Mouse (Mus musculus) common myeloid progenitor, adult 5-6 weeks (primary cell): ENCODE results near the gene Tnfrsf8. TPM values are rescaled to one million over a fixed set of nuclear protein-coding genes. Genes with fewer than 3 reads are reported as not detected.
A peak's percentile ranks its signal among the peaks of the same experiment; 100 is the strongest.
"Not testable (repeated sequence)": the region's sequence is repeated elsewhere in the genome, so short reads cannot be mapped to it uniquely, and the experiment has no call there.

Experiments
- ATAC-seq: replicated peaks from 2 replicates; pipeline ENCODE4 v1.8.0; 2016; ENCODE audit warnings: low read depth, mild to moderate bottlenecking, moderate TSS enrichment, inconsistent platforms; ENCODE audit not compliant: poor library complexity, severe bottlenecking
- total RNA-seq: library from RNA; stranded (forward); fragments of 200-1000, 187-1606 nt; gene quantifications from 2 replicates; pipeline ENCODE4 v1.2.3, GENCODE M21; 2017

The Tnfrsf8 gene
- 0.05 and 0.29 TPM in 2 replicates for total RNA-seq

DNA sequence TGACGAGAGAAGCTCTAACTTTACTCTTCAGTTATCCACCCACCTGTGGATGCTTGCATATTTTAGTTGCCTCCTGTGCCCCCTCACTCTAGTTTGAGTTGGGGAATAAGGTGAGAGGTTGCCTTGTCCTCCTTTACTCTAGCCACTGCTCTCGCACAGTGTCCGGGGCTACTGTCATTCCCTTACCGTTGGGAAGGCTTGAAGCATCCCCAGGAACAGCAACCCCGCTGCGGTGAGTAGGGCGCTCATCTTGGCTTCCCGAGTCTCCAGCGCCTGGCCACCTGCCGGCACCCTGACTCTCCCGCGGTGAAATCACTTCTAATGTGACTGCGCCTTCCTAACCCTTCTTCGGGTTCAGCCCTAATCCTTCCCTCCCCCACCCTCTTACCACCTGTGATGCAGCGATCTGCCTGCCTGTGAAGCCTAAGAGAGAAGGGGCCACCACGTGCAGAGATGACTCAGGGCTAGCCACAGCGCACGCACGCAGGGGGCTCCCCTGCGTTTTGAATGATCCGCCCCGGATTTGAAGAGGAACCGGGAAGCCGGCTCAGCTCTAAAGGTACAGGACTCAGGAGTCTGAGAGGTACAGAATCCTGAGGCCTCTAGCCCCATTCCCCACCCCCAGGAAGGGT is at the start of gene Tnfrsf8:
Gene Tnfrsf8, minus strand, starts transcription at position 329 of the 632 bp plus-strand sequence.
- peak; percentile 51 for ATAC-seq

- ATAC-seq: not testable (repeated sequence)
Measured at GRCm38 (mm10) chr4:145361635-145362034, 46.7 kb upstream of the Tnfrsf8 start.

DNA sequence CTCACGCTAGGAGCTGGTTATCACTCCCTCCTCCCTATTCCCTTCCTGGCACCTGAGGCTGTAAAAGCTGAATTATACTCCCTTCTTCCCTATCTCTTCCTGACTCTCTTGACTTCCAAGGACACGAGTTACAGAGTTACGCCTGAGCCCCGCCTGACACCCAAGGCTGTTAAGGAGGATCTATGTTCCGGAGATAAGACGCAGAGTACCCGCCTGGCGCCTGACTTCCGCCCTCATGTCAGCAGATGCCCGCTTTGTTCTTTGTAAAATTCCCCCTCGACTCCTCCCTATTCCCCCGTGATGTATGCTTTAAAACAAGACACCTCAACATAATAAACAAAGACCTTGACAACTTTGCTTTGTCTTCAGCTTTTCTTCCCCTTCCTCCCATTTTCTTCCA is 46.1 kb upstream of the Tnfrsf8 start:
- ATAC-seq: peak; percentile 93

DNA sequence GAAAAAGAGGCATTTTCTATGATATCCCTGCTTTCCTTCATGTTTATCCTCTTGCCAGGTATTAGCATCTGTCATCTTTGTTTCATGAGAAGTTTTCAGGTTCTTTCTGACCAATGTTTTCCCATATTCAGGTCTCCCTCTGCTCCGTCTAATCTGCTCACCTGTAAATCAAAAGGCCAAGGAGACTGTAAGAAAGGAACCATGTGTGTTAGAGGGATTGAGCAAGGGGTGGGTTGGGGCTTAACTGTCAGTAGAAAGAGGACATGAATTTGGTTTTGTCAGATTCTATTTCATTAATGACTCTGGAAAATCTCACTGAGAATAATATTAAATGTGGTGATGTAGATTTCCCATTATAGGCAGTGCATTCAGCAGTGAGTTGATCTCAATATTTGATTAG is 45.6 kb upstream of the Tnfrsf8 start:
- ATAC-seq: peak; percentile 32

DNA sequence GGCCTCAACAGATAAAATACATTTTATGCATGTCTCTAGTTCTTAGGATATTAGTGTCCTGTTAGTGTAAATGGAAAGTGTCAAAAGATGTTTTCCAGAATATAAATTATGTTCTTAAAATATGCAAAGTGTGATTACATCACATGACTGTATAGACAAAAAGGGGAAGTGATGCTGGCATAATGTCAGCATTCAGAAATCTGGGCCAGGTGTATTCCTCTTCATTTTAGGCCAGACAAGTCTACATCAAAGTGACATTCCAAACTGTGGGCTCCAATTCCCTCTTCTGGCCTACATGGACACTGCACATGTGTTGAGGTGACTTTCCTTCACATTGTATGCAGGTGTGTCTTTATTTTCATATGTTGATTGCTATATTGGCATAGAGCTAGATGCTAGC is 41.3 kb upstream of the Tnfrsf8 start:
- ATAC-seq: peak; percentile 46; the same call in 1 of the 2 replicates

GRCm38 (mm10) chr4:145353855-145354254 is 38.9 kb upstream of the Tnfrsf8 start:
- peak; percentile 60 for ATAC-seq

DNA sequence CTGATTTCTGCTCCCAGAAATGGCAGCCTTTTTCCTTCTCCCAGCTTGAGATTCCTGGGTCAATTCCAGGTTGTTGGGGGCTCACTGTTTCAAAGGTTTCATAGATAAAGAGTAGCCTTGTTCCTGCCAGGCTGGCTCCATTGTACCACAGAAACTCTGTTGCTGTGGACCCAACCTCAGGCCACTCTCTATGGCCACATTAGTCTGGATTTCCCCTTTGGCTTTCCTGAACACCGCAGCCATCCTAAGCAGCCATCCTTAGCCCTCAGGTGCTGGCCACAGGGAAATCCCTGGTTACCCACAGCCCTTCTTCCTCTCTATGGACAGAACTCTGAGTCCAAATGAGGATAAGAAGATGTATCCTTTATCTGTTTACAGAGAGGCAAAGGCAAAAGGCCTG is 30.0 kb upstream of the Tnfrsf8 start:
- ATAC-seq: no peak

GRCm38 (mm10) chr4:145341879-145342809 is 27.2 kb upstream of the Tnfrsf8 start:
- no peak for ATAC-seq

- no peak for ATAC-seq
Measured at GRCm38 (mm10) chr4:145337906-145338858, 23.2 kb upstream of the Tnfrsf8 start.

DNA sequence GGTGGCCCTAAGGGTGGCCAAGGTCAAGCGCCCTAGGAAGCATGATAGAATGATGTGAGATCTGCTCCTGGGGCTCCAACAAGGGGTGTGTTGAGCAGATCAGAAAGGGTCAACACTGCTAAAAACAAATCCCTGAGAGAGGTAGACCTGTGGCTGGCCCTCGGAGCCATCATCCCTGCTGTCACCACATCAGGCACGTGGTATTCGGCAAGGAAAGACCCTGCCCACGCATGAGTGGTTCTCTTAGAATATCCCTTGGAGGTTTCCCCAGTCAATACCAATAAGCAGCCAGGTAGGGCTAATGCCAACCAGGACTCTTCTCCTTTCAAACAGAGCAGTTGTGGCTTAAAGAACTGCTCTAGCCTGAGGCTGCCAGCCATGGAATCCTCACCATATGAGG is 21.6 kb upstream of the Tnfrsf8 start:
- no peak for ATAC-seq

DNA sequence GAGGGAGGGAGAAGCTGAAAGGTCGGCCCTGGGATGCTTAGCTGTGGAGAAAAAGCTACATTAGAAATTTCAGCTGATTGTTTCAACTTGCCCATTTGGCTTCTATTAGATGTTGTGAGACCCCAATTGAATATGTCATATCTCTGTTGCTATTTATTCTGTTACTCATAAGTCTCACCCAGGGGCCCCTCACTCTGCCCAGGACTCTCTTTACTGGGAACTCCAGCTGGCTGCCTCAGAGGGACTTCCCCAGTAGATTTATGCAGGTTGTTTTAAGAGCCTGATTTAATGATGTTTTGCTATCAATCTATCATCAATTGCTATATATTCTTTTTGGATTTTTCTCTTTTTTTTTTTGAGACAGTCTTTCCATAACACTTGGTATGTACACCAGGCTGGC is 21.1 kb upstream of the Tnfrsf8 start:
- no peak for ATAC-seq

DNA sequence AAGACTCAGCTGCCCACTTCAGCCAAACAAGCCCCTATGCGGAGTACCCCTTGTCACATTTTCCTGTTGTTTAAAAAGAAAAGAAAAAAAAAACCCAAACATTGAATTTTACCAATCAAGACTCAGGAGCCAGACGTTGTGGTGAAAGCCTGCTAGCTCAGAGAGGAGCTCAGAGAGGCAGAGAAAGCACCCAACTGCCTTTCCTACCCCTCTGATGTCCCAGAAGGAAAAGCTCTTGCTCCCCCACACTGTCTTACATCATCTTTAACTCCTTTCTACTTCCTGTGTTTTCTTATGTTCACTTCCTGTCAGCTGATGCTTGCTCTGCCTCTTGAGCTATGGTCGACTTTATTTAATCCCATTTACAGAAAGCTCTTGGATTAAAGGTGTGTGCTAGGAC is 8.7 kb upstream of the Tnfrsf8 start:
- no peak for ATAC-seq

- ATAC-seq: peak; percentile 52
Measured at GRCm38 (mm10) chr4:145322995-145323627, 8.1 kb upstream of the Tnfrsf8 start.

DNA sequence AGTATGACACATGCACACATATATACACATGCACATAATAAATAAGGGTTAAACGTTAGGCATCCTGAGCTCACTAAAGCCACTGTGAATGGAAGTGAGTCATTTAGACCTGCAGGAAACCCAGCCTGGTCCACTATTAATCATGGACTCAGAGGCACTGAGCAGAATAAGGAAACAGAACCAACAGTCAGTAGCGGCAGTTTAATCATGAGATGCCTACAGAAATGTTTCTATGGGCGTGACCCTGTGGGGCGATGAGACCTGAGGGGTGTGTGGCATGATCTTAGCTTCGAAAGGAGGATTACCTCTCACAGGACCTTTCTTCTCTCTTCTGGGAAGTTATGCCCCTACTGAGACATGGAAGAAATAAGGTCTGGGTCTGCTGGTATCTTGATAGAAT is 7.2 kb upstream of the Tnfrsf8 start:
- no peak for ATAC-seq

DNA sequence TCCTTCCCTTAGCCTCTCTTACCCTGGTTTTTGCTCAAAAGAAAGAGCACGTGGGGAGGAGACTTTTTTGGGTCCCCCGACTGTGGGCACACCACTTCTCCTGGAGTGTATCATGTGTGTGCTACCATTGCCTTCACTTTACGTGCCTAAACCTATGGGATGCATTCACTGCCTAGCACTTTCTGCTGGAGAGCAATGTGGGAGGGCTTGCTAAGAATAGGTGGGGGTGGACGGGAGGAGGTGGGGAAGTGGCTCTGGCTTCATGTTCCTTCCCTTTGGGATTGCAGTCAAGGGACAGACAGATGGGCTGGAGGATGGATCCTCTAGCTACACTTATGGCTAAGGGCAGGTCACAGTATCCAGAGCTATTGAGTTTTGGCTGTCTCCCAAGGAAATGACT is 5.7 kb upstream of the Tnfrsf8 start:
- no peak for ATAC-seq

DNA sequence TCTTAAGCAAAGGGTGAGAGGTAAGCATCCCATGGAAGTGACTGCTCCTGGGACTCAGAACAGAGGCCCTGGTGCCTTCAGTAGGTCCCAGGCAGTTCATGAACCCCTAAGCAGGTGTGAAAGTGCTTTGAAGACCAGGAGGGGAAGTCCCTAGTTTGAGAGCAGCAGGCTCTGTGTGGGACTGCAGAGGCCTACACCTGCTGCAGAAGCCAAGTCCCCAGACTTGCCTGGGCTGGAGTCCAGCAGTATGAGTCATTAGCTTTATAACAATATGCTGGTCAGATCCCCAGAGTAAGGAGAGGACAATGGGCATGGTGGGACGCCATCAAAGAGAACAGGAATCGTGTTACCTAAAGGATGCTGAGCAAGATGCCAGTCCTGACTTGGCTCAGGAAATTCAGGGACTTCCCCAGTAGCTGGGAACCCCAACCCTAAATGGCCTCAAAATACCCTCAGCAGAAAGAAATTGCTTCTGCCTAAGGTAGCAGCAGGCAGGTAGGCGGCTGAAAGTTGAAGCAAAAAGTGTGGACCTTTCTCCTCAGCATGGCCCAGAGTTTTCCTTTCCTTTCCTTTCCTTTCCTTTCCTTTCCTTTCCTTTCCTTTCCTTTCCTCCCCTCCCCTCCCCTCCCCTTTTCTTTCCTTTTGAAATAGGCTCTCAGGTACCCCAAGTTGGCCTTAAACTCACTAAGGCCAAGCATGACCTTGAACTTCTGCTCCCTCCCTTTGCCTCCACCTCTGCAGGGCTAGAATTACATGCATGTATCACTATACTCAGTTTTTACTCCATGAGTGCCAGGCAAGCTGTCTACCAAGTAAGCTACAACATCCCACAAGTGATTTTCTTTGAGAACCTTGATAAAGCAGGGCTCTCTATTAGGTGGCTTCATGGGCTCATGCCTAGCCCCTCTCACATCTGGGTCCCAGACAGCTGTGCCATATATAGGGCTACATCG is 4.6 kb upstream of the Tnfrsf8 start:
- ATAC-seq: no peak

DNA sequence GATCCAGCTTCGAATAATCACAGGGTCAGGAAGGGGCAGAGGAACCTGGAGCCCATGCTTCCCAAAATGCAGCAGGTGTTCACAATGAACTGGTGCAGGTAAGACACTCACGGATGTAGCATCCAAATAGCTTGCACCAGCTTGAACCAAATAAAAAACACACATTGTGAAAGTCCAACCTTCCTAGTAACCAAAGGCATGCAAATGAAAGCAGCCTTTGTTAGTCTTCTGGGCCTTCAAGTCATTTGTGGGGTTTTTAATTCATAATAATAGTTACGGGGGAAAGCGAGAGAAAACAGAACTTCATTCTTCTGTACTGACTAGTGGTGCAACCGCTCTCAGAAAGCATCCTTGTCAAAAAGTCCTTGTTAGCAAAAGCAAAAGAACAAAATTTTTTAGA is 1.7 kb upstream of the Tnfrsf8 start:
- no peak for ATAC-seq

DNA sequence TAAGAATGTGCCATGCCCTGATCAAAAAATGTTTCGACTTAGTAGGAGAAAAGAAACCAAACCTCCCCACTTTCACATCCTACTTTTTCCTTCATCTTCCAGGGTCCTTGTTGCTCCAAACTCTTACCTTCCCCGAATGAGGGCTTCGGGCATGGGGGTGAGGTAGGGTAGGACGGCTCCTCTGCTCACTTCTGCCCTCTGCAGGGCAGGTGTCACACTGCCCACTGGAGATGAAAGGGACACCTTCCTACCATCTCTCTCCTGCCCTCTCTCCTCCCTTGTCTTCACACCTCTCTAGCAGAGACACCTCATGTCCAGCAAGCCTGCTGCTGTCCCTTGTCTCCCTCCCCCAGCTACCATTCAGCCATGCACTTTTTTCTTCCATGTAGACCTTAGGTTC is 998 bp downstream of the Tnfrsf8 start:
- no peak for ATAC-seq

DNA sequence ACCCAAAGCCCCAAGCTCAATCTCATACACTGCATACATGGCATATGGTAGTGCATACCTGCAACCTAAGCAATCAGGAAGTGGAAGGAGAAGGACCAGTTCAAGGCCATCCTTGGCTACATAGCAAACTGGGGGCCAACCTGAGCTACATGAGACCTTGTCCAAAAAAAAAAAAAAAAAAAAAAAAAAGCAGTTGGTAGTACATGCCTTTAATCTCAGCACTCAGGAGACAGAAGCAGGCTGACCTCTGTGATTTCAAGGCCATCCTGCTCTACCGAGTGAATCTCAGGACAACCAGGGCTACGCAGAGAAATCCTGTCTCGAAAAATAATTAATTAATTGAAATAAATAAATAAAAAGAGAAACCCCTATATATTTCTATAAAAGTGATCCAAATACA is 1.7 kb downstream of the Tnfrsf8 start:
- no peak for ATAC-seq
